Mouse (Mus musculus): ENCODE measurements around the gene Mest.

Mest gene

GRCm38 (mm10) chr6:30723331-30723730, at the start of gene Mest:
TSS of gene Mest (plus strand) at chr6:30723547.
- in situ Hi-C loops (cut with MboI, MseI): loop anchor here in 1 of 2 experiments (10.0 kb wide), 1 partner anchor 121 kb away; no protein-coding TSS in a partner anchor

GRCm38 (mm10) chr6:30673764-30674561, 49.4 kb upstream of the Mest start:
- in situ Hi-C loops (cut with MboI, MseI): no loop called here

GRCm38 (mm10) chr6:30674714-30675280, 48.5 kb upstream of the Mest start:
- in situ Hi-C loops (cut with MboI, MseI): no loop called here

GRCm38 (mm10) chr6:30675281-30675771, 48.0 kb upstream of the Mest start:
- in situ Hi-C loops (cut with MboI, MseI): no loop called here

GRCm38 (mm10) chr6:30676506-30676905, 46.8 kb upstream of the Mest start:
- in situ Hi-C loops (cut with MboI, MseI): no loop called here

GRCm38 (mm10) chr6:30677591-30677990, 45.8 kb upstream of the Mest start:
- in situ Hi-C loops (cut with MboI, MseI): no loop called here

- in situ Hi-C loops (cut with MboI, MseI): no loop called here
These were observed 44.9 kb upstream of the Mest start for GRCm38 (mm10) chr6:30678482-30678881.

- in situ Hi-C loops (cut with MboI, MseI): no loop called here
These were observed 43.8 kb upstream of the Mest start for GRCm38 (mm10) chr6:30679567-30679966.

- in situ Hi-C loops (cut with MboI, MseI): no loop called here
These were observed 42.9 kb upstream of the Mest start for GRCm38 (mm10) chr6:30680442-30680841.

GRCm38 (mm10) chr6:30681935-30682900, 41.1 kb upstream of the Mest start:
- in situ Hi-C loops (cut with MboI, MseI): no loop called here

GRCm38 (mm10) chr6:30684570-30684969, 38.8 kb upstream of the Mest start:
- in situ Hi-C loops (cut with MboI, MseI): no loop called here

GRCm38 (mm10) chr6:30687198-30687597, 36.1 kb upstream of the Mest start:
- in situ Hi-C loops (cut with MboI, MseI): no loop called here

GRCm38 (mm10) chr6:30692826-30693225, 30.5 kb upstream of the Mest start:
- in situ Hi-C loops (cut with MboI, MseI): no loop called here

- in situ Hi-C loops (cut with MboI, MseI): no loop called here
These were observed 29.9 kb upstream of the Mest start, which contains the start of gene Cep41 for GRCm38 (mm10) chr6:30693350-30693991. TSS of gene Cep41 (minus strand) at chr6:30693749.

- in situ Hi-C loops (cut with MboI, MseI): no loop called here
These were observed 29.1 kb upstream of the Mest start for GRCm38 (mm10) chr6:30694209-30694608.

GRCm38 (mm10) chr6:30695124-30695523, 28.2 kb upstream of the Mest start:
- in situ Hi-C loops (cut with MboI, MseI): loop anchor here in 1 of 2 experiments (5.0 kb wide), 1 partner anchor 42 kb away; no protein-coding TSS in a partner anchor

- in situ Hi-C loops (cut with MboI, MseI): loop anchor here in 1 of 2 experiments (5.0 kb wide), 1 partner anchor 40 kb away; no protein-coding TSS in a partner anchor
These were observed 25.9 kb upstream of the Mest start for GRCm38 (mm10) chr6:30697464-30697863.

GRCm38 (mm10) chr6:30698036-30698435, 25.3 kb upstream of the Mest start:
- in situ Hi-C loops (cut with MboI, MseI): loop anchor here in 1 of 2 experiments (5.0 kb wide), 1 partner anchor 39 kb away; no protein-coding TSS in a partner anchor

- in situ Hi-C loops (cut with MboI, MseI): loop anchor here (5.0 to 10.0 kb wide), 2 partner anchors 102 to 105 kb away; no protein-coding TSS in a partner anchor
These were observed 23.2 kb upstream of the Mest start for GRCm38 (mm10) chr6:30700182-30700581.

GRCm38 (mm10) chr6:30702881-30703280, 20.5 kb upstream of the Mest start:
- in situ Hi-C loops (cut with MboI, MseI): loop anchor here (5.0 to 10.0 kb wide), 2 partner anchors 99 to 102 kb away; no protein-coding TSS in a partner anchor

- in situ Hi-C loops (cut with MboI, MseI): loop anchor here (5.0 to 10.0 kb wide), 2 partner anchors 99 to 101 kb away; no protein-coding TSS in a partner anchor
These were observed 19.9 kb upstream of the Mest start for GRCm38 (mm10) chr6:30703476-30703875.
